Mouse (Mus musculus): ENCODE results near the gene Mapk7.

Mapk7 gene

DNA sequence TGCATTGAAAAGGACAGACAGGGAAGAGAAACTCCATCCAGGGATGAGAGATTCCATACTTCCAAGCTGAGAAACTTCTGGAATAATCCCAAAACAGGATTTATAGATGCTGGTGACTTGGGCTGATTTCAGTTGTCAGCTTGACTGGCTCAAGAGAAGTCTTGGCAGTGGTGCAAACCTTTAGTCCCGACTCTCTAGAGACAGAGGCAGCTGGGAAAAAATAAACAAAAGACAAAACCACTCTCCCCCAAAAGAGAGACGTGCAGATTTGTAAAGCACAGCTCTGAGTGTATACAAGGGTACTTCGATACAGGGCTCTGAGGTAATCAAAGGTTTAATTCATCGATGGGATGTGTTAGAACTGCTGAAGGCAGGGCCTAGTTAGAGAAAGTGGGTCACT is 28.8 kb downstream of the Mapk7 start:
- DNase-seq (ENCODE audit: low read depth, low spot score) = no peak

DNA sequence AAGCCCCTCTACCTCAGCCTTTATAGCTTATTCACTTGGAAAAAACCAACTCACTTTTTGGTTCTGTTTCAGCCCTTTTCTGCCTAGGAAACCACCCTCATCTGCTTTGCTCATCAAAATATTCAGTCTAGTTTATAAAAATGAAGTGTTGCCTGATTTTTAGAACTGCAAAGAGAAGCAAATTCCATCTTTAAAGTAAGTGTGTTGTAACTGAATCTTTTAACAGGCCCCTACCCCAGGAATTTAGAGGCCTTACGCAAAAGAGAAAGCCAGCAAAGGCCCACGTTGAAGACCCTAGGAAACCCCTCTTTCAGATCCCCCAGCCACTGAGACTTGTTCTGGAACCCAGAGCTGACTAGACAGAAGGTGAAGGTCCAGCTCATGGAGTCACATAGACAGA is 30.1 kb downstream of the Mapk7 start:
- no peak for DNase-seq (ENCODE audit: low read depth, low spot score)

DNA sequence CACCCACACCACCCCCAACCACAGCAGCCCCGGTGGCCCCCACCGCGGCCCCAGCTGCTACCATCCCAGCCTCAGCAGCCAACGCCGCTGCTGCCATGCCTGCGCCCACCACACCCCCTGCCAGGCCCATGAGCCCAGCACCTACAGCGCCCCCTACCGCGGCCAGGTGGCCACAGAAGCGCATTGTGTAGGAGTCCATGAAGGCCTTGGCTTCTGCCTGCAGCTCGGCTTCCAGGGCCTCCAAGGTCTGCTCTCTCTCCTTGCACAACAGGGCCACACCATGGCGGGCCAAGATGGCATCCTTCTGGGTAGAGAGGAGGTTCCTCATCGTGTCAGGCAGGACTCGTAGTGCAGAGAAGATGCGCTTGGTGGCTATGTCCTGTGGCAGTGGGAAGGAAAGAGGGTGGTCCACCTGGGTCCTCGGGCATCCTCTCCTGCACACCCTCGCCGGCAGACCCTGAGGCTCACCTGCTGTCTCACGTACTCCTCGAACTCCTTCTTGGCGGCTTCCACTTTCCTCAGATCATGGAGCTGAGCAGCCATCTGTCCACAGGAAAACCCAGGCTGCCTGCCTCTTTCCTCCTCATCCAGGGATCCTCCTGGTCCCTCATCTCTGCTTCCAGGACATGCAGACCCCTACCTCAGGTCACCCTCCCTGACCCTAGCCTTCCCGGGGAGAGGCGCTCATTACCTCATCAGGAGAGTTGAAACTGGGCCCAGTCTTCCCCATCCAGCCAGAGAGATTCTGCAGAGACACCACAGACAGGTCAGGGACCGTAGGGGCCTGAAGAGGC is 44.5 kb downstream of the Mapk7 start:
- no peak for DNase-seq (ENCODE audit: low read depth, low spot score)

DNA sequence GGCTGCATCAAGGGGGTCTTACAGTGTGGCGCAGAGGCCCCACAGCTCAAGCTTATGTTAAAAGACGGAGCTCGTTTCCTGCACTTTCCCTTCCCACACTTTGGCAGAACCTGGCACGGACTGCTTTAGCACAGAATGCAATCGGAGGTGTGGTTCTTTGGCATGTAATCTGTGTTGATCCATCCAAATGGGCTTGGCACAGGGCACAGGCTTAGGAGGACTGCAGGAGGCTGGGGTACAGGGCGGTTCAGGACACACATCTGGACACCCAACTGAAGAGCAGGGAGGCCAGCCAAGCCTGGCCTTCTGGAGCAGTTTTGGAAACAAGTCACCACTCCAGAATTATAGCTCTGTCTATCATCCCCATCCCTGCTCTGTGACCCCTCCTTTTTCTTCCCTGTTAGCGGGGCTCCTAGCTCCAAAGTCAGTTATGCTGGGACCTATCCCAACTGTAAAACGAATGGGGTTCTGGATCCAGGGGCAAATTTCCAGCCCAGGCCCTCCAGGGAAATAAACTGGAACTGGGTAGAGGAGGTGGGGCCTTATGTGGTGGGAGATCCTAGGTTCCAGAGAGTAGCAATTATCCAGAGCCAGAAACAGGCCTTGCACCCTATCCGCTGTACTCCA is 45.5 kb downstream of the Mapk7 start:
- no peak for DNase-seq (ENCODE audit: low read depth, low spot score)

GRCm38 (mm10) chr11:61448041-61448440 is 46.2 kb downstream of the Mapk7 start:
- no peak for DNase-seq (ENCODE audit: low read depth, low spot score)

DNA sequence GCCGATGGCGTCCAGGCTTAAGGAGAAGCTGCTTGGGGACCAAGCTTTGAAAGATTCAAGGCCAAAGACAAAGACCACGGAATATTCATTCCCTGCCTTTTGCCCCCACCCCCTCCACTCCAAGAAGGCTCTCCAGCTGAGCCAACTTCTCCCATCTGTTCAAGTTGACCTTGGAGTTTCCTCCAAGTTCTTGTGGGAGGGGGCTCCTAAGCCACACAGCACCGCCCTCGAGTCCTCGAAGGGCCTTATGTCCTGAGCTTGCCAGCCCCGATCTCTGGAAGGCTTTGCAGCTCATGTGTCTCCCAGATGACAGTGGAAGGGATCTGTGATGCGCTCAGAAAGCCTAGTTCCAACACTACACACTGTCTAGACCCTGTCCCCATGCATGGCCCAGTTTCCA is 46.9 kb downstream of the Mapk7 start:
- DNase-seq (ENCODE audit: low read depth, low spot score) = no peak

DNA sequence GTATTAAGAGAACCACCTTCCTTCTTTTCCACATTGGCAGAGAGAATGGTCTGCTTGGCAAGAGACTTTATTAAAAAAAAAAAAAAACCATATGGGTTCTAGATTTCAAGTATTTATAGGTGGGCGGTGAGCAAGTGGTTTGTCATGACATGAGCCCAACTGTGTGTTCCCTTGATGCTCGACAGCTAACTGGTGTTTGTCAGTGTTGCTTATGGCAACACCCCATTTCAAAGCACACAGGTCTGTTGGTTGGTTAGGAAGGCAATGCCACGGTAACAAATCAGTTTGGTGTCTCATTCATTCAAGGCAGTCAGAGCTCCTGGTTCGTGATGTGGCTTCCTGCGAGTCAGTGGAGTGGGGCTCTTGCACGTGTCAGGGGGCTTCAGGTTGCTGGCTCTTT is 50.4 kb downstream of the Mapk7 start:
- DNase-seq (ENCODE audit: low read depth, low spot score) = no peak

GRCm38 (mm10) chr11:61441670-61442069 is 52.5 kb downstream of the Mapk7 start:
- DNase-seq (ENCODE audit: low read depth, low spot score) = no peak

GRCm38 (mm10) chr11:61440416-61440815 is 53.8 kb downstream of the Mapk7 start:
- no peak for DNase-seq (ENCODE audit: low read depth, low spot score)

- DNase-seq (ENCODE audit: low read depth, low spot score) = no peak
Measured at GRCm38 (mm10) chr11:61439170-61439569, 55.0 kb downstream of the Mapk7 start.

All from brain, embryonic 18.5 days (tissue).